Mouse (Mus musculus) induced T-regulatory cell, adult 2 months (primary cell): ENCODE measurements at regions not wholly inside any gene's neighbourhood (a gene's known extent, or its start where the extent isn't known, plus 50 kb on each side); places are given as distances from the start of the nearest gene placed in this dataset.

ENCODE experiments used
- DNase-seq: peaks from one replicate; pipeline ENCODE4 v3.0.0-alpha.2; 2012; ENCODE audit warnings: low read depth

DNA sequence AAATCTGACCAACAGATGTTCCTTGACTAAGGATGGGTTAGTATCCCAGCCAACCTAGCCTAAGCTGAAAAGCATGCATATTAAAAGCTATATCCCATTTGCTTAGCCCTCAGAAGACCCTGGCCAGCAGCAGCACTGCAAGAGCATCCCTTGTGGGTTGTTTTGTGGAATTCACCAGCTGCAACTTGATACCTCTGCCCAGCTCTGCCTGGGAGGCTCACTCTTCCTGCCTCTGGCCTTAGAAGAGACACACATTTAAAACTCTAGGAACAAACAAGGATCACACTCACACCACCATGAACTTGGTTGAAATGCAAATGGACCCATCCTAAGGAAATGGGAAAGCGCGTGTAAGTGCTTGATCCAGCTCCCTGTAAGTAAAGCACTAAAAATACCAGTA is 107.7 kb upstream of the Arl4c start:
- DNase-seq: no peak

DNA sequence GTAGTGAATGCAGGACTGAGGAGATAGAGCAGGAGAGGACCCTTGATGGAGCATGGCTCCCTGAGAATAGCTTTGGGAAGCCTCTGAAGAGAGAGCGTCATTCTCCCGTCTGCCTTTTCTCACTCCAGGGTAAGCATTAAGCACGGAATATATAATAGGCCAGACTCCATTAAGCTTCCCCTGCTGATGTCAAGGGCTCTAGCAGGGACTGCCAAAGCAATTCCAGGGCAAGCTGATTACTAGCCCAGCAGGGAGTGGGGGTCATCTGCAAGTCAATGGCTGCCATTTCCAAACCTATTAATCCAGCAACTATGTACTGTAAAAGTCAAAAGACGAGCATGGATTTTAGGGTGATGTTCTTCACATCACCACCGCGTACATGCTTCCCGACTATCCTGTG is 111.2 kb upstream of the Arl4c start:
- DNase-seq: no peak

- no peak for DNase-seq
These were observed 114.4 kb upstream of the Arl4c start for GRCm38 (mm10) chr1:88816376-88816945.

DNA sequence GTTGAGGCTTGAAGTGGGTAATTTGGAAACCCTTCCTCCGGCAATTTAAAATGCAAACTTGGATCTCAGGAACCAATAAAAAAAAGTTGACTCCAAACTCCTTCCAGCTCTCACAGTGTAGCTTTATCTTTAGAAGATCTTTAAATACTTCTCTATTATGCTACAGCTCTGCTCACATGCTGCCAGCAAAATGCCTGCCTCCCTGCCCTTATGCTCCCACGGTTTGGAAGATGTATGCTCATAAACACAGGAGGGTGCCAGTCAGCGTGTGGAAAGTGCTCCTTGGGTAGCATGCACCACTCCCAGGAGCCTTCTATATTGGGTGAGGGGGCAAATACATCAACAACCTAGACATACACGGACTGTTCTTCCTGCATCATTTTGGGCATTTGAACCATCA is 123.2 kb upstream of the Arl4c start:
- DNase-seq: no peak

DNA sequence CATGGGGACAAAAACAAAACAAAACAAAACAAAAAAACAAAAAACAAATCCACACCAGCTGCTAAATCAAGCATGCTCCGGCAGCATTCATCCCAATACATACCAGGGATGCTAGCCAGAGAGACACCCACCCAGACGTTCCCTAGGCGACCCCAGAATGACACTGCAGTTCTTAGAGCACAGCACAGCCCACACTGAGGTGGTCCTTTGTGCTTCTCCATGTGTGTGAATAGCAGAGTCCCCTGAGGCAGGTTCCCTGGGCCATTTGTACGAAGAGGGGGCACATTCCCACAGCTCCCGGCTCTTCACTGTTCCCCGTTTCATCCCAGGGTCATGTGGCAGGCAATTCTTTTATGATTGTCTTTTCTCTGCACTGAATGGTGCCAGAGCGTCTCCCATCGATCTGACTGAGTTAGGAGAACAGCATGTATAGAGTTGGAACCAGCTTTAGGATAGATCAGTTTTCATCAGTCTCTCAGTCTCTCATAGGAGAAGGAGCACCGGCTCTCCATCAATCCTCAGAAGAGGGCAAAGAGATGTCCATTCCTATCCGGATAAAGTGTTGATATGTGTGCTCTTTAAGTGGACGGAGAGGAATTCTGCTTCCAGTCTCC is 136.7 kb upstream of the Arl4c start:
- no peak for DNase-seq

GRCm38 (mm10) chr1:88839407-88839976 is 137.5 kb upstream of the Arl4c start:
- DNase-seq: no peak

GRCm38 (mm10) chr1:88839977-88840628 is 138.1 kb upstream of the Arl4c start:
- DNase-seq: no peak

DNA sequence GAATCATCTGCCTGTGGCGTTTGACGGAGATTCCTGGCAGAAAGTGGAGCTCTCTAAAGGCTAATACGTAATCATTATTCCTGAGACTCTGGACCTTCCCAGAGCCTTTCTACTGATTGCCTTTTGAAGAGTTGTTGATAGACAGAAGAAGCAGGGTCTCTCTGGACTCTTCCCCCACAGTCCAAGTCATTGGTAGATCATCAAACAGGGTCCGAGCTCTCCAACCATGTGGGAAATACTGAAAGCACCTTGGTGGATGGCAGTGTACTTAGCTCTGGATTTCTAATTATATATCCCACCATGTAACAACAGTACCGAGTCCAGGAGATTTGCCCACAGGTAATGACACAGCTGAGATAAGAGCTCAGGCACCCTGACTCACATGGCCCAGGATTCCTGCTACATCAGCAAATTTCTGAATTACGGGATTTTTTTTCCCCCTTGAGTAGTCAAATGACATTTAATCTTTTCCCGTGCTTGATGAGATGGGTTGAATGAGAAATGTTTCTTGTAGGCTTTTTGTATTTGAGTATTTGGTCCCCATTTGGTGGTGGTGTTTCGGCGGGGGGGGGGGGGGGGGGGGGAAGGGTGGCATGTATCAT is 139.1 kb upstream of the Arl4c start:
- DNase-seq: no peak

GRCm38 (mm10) chr1:88847333-88848091 is 145.5 kb upstream of the Arl4c start:
- no peak for DNase-seq

DNA sequence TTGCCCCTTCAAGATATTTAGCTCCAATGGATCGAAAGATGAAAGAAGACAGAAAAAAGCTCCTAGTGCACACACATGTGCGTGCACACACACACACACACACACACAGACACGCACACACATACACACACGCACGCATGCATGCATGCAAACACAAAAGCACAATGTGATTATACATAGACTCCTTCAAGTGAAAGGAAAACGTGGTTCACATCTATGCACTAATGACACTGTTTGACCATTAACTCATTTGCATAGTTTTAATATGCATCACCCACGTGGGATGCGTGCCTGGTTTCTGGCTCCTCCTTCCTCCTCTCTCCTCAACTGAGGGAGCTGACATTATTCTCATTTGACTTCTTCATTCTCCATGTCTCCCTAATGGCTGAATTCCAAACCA is 146.2 kb upstream of the Arl4c start:
- no peak for DNase-seq

GRCm38 (mm10) chr1:88849421-88849820 is 147.4 kb upstream of the Arl4c start:
- DNase-seq: no peak

GRCm38 (mm10) chr1:88851931-88852330 is 149.9 kb upstream of the Arl4c start:
- no peak for DNase-seq

DNA sequence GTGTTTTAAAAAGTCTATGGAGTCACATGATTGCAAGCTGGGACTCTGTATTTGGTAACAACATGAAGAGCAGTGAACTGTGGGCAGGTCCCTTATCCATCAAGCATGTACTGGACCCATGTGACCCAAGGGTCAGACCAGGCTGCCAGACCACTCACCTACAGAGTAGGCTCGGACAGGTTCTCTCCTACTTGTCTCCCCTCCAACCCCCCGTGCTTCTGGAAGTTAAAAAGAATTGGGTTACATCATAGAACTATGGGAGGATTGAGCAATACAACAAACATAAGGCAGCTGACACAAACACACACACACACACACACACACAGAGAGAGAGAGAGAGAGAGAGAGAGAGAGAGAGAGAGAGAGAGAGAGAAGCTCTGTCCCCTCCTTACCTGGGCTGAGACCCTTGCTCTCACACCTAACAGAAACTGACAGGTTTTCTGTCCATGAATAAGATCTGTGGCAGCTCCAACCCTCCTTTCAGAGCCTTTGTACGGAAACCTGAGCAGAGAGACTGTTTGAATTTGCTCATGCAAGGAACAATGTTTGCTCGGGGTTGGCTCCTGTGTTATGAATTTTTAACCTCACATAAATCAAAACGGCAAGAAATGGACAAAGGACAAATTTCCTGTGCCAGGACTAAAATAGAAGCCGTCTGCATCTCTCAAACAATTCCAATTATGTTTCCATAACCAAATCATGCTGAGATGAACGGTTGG is 159.0 kb upstream of the Arl4c start:
- no peak for DNase-seq

DNA sequence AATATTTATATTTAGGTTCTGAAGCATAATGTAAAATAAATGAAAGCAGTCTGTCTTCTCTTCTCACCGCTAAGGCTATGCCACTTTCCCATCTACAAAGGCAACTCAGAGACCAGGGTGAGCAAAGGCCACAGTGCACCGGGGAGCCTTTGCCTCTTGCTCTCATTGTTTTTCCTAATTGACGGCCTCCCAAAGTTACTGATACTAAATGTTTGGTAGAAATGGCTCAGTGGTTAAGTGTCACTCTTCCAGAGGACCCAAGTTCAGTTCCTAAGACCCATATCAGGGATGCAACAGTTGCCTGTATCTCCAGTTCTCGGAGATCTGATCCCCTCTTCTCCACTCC is 159.5 kb upstream of the Arl4c start:
- no peak for DNase-seq

DNA sequence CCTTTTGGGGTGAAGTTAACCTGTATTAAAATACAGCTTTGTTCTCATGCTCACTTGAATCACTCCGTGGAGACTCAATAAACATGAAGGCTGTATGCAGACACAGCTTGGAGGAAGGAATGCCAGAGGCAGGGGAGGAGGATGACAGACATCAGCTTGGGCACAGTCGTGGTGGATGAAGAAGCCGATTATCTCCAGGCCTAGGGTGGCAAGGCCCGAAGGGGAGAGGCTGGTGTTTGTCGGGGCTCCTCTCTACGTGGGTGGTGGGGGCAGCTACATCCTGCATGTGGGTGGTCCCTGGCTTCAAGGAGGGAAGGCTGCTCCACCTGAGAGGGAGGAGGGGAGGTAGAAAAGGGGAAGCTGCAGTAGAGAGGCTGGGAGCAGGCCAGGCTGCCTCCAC is 163.4 kb upstream of the Arl4c start:
- DNase-seq: no peak

- no peak for DNase-seq
These were observed 164.6 kb upstream of the Arl4c start for GRCm38 (mm10) chr1:88866571-88866970.

DNA sequence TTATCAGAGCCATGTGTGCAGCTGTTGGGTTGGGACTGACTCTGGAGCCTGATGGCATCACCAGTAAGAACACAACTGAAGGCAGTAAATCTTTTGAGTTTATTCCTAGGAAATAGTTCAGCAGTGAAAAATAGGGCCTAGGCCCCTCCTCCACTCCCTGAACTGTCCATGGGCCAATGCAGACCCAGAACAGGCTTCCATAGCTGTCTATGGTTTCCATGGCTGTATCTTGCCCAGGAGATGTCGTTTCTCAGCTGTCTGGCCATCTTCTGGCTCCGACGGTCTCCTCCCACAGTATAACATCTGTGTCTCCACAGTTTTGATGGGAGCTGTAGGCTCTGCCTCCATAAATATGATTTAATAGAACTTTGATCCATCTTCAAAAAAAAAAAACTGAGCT is 165.1 kb upstream of the Arl4c start:
- no peak for DNase-seq

GRCm38 (mm10) chr1:88869885-88870284 is 167.9 kb upstream of the Arl4c start:
- DNase-seq: no peak

GRCm38 (mm10) chr1:88875356-88875755 is 173.3 kb upstream of the Arl4c start:
- DNase-seq: no peak

DNA sequence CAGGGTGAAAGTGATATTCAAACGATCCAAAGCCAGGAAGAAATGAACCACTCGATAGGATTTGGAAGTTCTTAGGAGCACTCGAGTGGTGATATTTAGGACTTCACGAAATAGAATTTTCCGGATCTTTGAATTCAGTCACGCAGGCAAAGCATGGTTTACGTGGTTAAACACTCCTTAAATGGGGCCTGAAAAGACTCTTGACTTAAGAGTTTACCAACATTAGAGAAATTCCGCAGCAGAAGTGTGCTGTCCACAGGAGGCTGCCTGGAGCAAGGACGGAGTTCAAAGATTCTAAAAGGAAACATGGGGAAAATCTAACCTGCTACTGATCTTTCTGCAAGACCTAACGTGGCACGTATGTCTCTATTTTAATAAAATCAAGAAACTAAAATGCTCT is 175.4 kb upstream of the Arl4c start:
- DNase-seq: no peak

GRCm38 (mm10) chr1:88878831-88879230 is 176.8 kb upstream of the Arl4c start:
- no peak for DNase-seq

- DNase-seq: no peak
These were observed 177.3 kb upstream of the Arl4c start for GRCm38 (mm10) chr1:88879367-88879766.
